Mouse (Mus musculus) testis, adult 2 months (tissue): Measurements from ENCODE around the gene Hps3. TPM values are rescaled to one million over a fixed set of nuclear protein-coding genes. Genes with fewer than 3 reads are reported as not detected.
"Not testable (repeated sequence)": the region's sequence is repeated elsewhere in the genome, so short reads cannot be mapped to it uniquely, and the experiment has no call there.

Experiments
- H3K27ac ChIP-seq: fragments of 200-500 bp; 2 replicates; pipeline ENCODE4 v1.5.1; 2012; ENCODE audit warnings: low read depth, low read length; ENCODE audit not compliant: control insufficient read depth, insufficient read depth
- H3K27me3 ChIP-seq: fragments of 200-500 bp; 2 replicates; pipeline ENCODE4 v1.6.1; 2012; ENCODE audit warnings: mild to moderate bottlenecking, low read length, moderate library complexity; ENCODE audit not compliant: control insufficient read depth, insufficient read depth
- H3K36me3 ChIP-seq: fragments of 200-500 bp; 2 replicates; pipeline ENCODE4 v1.6.1; 2012; ENCODE audit warnings: mild to moderate bottlenecking, low read length; ENCODE audit not compliant: control insufficient read depth, insufficient read depth
- H3K4me1 ChIP-seq: fragments of 200-500 bp; 2 replicates; pipeline ENCODE4 v1.6.1; 2012; ENCODE audit warnings: low read length; ENCODE audit not compliant: control insufficient read depth, insufficient read depth
- H3K4me3 ChIP-seq: fragments of 200-500 bp; 2 replicates; pipeline ENCODE4 v1.5.1; 2012; ENCODE audit warnings: low read depth, mild to moderate bottlenecking, low read length, moderate library complexity, mixed read lengths; ENCODE audit not compliant: control insufficient read depth
- CTCF ChIP-seq: fragments of 200-500 bp; IDR thresholded peaks from 2 replicates; pipeline ENCODE4 v1.5.1; 2012; ENCODE audit warnings: low read depth, mild to moderate bottlenecking, inconsistent platforms, low read length, moderate library complexity; ENCODE audit not compliant: control insufficient read depth, insufficient read depth, insufficient replicate concordance
- POLR2A ChIP-seq: fragments of 200-500 bp; IDR thresholded peaks from 2 replicates; pipeline ENCODE4 v1.6.1; 2012; ENCODE audit warnings: low read depth, mild to moderate bottlenecking, inconsistent platforms, low read length, moderate library complexity; ENCODE audit not compliant: control insufficient read depth
- polyA plus RNA-seq: library from polyadenylated mRNA; depleted of rRNA; stranded (reverse); fragments of >200 nt; gene quantifications from 2 replicates; pipeline ENCODE4 v1.2.3, GENCODE M21; 2012; rRNA removed

Hps3 gene
- 4.0 and 4.5 TPM in 2 replicates for polyA plus RNA-seq

- peak within 1 kb of the TSS; percentile 68 for H3K27ac ChIP-seq
These were observed at the start of gene Hps3 for GRCm38 (mm10) chr3:20034719-20035404. Hps3 (minus strand) TSS chr3:20035315.

GRCm38 (mm10) chr3:20082161-20082560, 47.0 kb upstream of the Hps3 start:
- Histone ChIP-seq H3K36me3 (0 out of 2 replicates have a peak, but pooled peaks cover 1% of the 10 kb centered on the region), H3K27me3 (no peaks in the 10 kb centered on the region), H3K4me1 (no peaks in the 10 kb centered on the region), H3K27ac (no peak overlapping the region), H3K4me3 (no peak overlapping the region)
- TF ChIP-seq POLR2A (no peak), CTCF (no peak)

More at GRCm38 (mm10) chr3:20034719-20035404, at the start of gene Hps3:
- Histone ChIP-seq H3K27me3 (no peaks in the 10 kb centered on the region), H3K4me1 (no peaks in the 10 kb centered on the region), H3K4me3 (peak within 1 kb of the TSS; percentile 97), H3K36me3 (no peaks in the 10 kb centered on the region)
- peak; percentile 44; the same call in 1 of the 2 replicates for TF ChIP-seq POLR2A
- TF ChIP-seq CTCF: no peak

GRCm38 (mm10) chr3:20076145-20077053, 41.3 kb upstream of the Hps3 start:
- Histone ChIP-seq H3K4me1 (no peaks in the 10 kb centered on the region), H3K27ac (no peak overlapping the region), H3K4me3 (no peak overlapping the region), H3K27me3 (no peaks in the 10 kb centered on the region), H3K36me3 (0 out of 2 replicates have a peak, but pooled peaks cover 1% of the 10 kb centered on the region)
- no peak for TF ChIP-seq CTCF
- no peak for TF ChIP-seq POLR2A

GRCm38 (mm10) chr3:20058197-20058541, 23.1 kb upstream of the Hps3 start:
- TF ChIP-seq POLR2A (no peak), CTCF (no peak)
- Histone ChIP-seq H3K27me3 (no peaks in the 10 kb centered on the region), H3K27ac (no peak overlapping the region), H3K36me3 (no peaks in the 10 kb centered on the region), H3K4me1 (peaks cover 3% of the 10 kb centered on the region), H3K4me3 (peak overlapping the region; percentile 95)

DNA sequence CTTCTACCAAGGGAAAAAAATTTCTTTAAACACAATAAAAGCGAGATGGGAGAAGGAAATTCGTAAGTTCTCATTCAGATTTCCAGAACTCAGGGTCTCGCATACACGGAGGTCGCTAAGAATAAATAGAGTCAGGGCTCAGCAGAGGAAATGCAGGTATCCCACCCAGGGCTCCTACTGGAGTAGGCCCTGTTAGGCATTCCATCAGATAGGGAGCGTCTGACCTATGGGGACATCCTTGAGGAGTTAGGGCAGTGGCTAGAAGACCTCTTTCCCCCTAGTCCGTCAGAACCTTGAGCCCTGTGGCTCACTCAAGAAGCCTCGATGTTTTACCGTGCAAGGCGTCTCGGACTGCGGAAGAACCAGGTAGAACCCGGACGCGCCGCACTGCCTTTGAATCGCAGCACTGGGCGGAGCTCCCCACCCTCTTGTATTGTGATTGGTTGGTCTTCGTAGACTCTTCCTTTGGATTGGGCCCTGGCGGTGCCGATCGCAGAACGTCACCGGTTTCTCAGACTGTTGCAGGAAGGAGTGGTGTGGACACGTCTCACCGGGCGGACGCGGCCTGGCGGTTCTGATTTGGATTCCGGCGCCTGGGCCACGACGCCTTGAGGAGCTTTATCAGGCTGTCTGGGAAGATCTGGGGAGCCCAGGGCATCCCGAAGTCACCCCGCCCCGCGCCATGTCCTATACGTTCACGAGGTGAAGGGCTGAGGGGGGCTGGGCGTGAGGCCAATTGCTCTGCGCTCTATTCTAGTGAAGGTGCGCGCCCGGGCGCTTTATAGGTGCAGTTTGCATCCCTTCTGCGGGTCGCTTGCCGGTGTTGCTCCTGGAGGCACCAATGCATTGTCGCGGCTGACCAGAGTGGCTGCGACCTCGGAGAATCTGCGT, 22.4 kb upstream of the Hps3 start, which contains the start of gene Hltf:
TSS of gene Hltf (plus strand) at position 506 of the 891 bp plus-strand sequence.
- peak within 1 kb of the TSS; percentile 95 for H3K4me3 ChIP-seq
- no peaks in the 10 kb centered on the region for H3K27me3 ChIP-seq
- TF ChIP-seq CTCF: no peak
- peak; percentile 71 for TF ChIP-seq POLR2A
- H3K36me3 ChIP-seq: no peaks in the 10 kb centered on the region
- H3K4me1 ChIP-seq: peaks cover 3% of the 10 kb centered on the region
- H3K27ac ChIP-seq: peak within 1 kb of the TSS; percentile 68

GRCm38 (mm10) chr3:20044736-20045135, 9.6 kb upstream of the Hps3 start:
- H3K27ac ChIP-seq, H3K36me3 ChIP-seq: not testable (repeated sequence)

DNA sequence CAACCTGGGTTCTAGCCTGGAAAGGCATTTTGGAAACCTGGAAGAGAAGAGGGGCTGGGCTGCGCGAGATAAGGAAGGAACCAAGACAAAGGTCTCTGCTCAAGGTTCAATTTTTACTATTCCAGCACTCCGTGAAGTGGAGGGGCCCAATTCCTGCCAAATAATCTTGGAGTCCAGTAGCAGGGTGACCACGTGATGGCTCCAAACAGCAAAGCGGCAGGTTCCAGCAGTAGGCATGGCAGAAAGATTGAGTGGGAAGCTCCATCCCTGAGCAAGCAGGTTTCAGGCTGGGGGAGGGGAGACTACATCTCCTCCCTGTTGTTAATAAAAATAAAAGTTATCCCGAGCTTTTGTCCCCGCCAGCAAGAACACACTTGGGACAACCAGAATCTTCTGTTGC, 6.3 kb upstream of the Hps3 start:
- H3K4me1 ChIP-seq, H3K27ac ChIP-seq, H3K27me3 ChIP-seq, H3K36me3 ChIP-seq, H3K4me3 ChIP-seq: not testable (repeated sequence)

More at GRCm38 (mm10) chr3:20044736-20045135, 9.6 kb upstream of the Hps3 start:
- H3K27me3 ChIP-seq, H3K4me1 ChIP-seq, H3K4me3 ChIP-seq: not testable (repeated sequence)
